Mouse (Mus musculus): ENCODE results near the gene Rpl18. TPM values are rescaled to one million over a fixed set of nuclear protein-coding genes. Genes with fewer than 3 reads are reported as not detected.

Gene Rpl18
- total RNA-seq, 2 experiments from 2014 or later = 787 to 798 TPM

- no peak for DNase-seq
These were observed 1.3 kb upstream of the Rpl18 start for GRCm38 (mm10) chr7:45713881-45714520.

DNA sequence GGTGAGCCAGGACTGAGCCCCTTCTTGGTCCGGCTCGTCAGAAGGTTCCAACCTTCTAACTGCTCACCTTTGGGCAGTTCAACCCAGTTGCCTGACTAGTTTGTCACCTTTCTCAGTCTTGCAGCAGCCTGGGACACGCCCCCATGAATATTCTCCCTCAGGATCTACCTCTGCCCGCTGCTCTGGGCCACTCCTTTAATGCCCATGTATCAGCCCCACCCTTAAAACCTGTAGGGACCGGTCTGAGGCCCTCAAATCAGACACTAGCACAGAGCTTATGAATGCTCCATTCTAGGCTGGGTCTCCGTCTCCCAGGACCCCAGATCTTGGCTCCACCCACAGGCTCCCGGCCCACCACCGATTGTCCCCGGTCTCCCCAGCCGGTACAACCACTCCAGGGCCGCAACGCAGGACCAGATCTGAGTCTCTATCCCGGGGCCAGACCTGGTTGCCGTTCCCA lies 597 bp upstream of the Rpl18 start:
- DNase-seq = no peak

- DNase-seq = no peak
These were observed 643 bp downstream of the Rpl18 start for GRCm38 (mm10) chr7:45715741-45716459.

DNA sequence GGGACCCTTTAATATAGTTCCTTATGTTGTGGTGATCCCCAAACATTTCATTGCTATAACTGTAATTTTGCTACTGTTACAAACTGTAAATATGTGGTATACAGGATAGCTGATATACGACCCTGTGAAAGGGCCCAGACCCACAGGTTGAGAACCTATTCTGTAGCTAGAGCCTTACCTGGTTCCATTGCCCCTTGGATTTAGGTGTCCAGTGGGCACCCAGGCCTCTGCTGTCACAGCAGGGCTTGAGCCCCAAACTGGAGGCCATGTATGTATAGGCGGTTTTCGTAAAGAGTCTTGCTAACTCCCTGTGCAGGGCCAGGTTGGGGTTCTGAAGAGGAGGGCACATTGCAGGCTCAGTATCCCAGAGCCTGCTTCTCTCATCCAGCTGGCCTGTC lies 1.2 kb downstream of the Rpl18 start:
- DNase-seq = no peak

GRCm38 (mm10) chr7:45716952-45717917 lies 2.0 kb downstream of the Rpl18 start:
- no peak for DNase-seq

GRCm38 (mm10) chr7:45717918-45718297 lies 2.7 kb downstream of the Rpl18 start, which contains the start of gene Sphk2:
Gene Sphk2, minus strand, starts transcription at chr7:45718002.
- DNase-seq = peak; percentile 99

DNA sequence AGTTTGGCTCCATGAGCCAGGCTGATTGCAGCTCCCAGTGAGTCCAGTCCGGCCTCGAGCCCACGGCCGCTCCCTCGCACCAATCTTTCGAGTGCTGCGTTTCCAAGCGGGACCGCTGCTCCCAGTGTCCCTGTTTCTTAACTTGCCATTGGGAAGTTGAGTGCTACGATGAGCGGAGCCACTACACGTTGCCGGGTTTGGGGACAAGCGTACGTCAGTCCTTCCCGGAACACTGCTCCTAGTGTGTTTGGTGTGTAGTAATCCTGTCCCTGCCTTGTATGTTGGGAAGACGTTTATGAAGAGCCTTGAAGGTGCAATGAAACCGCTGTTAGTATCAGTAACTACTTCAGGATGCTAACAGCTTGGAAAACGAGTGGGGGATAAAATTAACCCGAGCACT lies 3.1 kb downstream of the Rpl18 start:
- no peak for DNase-seq

GRCm38 (mm10) chr7:45719180-45719579 lies 3.9 kb downstream of the Rpl18 start:
- no peak for DNase-seq

DNA sequence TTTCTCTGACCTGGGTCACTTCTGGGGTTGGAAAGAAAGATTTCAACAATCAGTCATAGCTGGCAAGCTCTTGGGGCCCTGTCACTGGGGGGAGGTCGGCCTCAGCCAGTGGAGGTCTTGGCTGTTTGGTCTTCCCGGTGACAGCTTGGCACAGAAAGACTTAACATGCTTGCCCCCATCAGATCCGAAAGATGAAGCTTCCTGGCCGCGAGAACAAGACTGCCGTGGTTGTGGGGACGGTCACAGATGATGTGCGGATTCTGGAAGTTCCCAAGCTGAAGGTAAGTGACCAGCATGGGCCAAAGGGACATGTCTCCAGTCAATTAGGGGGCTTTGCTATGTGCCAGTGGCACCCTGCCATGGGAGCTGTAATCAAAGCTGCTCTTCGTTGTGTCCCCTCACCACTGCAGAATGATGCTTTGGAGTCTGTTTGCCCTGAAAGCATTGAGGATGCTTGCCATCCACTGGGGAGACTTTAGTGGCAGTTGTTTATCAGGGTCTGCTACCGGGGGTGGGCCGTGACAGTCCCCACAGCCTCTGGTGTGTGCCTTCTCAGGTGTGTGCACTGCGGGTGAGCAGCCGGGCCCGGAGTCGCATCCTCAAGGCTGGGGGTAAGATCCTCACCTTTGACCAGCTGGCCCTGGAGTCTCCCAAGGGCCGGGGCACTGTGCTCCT lies 4.6 kb downstream of the Rpl18 start:
- DNase-seq = no peak

DNA sequence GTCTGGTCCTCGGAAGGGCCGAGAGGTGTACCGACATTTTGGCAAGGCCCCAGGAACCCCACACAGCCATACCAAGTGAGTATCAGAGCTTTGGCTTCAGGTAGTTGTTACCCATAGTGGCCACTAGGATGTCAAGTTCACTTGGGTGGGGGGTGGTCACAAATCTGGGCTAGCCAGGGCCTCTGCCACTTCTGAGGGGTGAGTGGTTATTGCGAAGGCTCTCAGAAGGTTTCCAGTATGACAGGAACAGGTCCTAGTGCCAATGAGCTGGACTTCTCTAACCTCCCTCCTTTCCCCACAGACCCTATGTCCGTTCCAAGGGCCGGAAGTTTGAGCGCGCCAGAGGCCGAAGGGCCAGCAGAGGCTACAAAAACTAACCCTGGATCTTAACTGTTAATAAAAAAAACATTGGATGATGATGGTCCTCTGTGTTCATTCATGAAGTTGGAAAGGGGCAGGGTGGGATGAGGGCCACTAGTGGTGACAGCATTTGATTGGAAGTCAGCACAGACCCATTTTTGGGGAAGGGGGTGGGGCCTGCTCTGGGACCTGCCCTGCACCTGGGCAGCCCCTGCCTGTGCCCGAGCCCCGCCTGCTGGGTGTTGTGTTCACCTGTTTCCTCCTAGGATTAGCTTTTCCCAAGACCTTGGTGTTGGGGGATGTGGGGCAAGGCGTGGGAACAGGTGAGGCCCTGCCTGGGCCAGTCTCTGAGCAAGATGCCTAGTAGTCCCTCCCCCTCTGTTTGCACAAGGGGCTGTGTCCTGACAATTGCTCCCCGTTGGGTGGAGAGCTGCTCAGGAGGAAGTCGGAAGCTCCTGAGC lies 5.4 kb downstream of the Rpl18 start, which contains the start of gene Fam83e:
TSS of gene Fam83e (plus strand) at position 800 of the 821 bp plus-strand sequence.
- DNase-seq = no peak

GRCm38 (mm10) chr7:45721234-45721571 lies 5.9 kb downstream of the Rpl18 start:
- DNase-seq = no peak

DNA sequence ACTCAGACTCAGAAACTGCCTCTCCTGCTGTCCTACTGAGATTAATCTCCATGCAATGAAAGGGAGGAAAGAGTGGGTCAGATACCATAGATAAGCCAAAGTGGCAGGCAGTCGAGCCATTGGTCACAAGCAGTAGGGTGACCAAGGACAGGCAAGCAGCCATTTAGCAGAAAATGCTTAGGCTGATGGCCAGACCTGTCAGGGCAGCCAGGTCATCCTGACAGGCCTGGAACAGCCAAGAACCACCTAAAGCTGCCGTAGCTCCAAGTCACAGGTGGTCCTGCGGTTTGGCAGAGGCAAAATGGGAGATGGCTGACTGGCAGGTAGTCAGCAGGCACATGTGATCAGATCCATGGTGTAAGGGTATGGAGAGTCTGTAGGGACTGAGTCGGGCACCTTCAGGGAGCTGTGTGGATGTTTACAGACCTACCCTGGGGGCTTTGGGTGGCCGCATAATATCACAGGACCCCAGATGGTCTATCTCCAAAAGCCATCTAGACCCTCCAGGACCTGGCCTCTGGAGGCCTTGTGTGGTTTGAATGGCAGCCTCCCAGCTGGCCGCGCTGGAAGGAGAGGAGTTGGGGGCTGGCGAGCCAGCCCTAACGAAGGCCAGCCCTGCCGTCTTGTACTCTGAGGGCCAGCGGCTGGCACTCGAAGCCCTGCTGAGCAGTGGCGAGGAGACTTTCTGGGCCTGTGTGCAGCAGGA lies 6.5 kb downstream of the Rpl18 start:
- DNase-seq = no peak

DNA sequence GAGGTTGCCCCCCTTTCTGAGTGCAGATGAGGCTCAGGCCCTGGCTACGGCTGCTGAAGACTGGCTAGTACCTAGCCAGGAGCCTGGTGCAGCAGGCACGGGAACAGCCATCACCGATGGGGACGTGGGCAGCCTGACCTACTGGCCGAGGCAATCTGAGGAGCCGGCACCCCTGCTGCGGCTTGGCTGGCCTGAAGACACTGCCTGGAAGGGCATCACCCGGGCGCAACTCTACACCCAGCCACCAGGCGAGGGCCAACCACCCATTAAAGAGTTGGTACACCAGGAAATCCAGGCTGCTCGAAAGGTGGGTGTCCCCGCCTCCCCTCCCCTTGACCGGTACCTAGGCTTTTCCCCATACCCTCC lies 7.1 kb downstream of the Rpl18 start:
- no peak for DNase-seq

DNA sequence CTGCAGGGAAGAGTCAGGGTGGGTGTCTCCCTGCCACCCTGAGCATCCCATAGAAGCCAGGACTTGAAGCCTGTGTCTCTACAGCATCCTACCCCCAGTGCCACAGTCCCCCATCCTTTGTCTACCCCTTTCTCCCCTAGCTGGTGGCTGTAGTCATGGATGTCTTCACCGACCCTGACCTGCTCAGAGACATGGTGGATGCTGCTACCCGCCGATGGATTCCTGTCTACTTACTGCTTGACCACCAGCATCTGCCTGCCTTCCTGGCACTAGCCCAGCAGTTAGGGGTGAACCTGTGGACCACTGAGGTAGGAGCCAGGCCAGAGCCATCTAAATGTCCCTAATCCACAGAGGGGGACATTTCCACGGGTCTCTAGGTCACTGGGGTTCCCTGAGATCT lies 8.0 kb downstream of the Rpl18 start:
- DNase-seq = no peak

DNA sequence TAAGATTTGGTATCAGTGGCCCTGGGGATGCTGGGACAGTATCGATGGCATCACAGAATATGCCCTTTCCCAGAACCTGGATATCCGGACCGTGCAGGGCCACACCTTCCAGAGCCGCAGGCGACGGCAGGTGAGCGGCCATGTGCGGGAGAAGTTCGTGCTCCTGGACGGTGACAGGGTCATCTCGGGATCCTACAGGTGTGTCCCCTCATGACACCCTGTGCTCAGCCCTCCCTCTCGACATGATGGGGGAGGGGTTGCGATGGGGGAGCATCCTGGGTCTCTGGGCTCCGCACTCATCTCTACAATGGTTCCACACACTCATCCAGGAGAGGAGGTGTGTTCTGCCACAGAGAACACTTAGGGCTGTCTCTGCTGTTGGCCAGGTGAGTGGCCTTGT lies 8.5 kb downstream of the Rpl18 start:
- no peak for DNase-seq

- DNase-seq = no peak
These were observed 9.9 kb downstream of the Rpl18 start for GRCm38 (mm10) chr7:45725151-45725550.

- DNase-seq = no peak
These were observed 10.5 kb downstream of the Rpl18 start, which contains the start of gene Spaca4 for GRCm38 (mm10) chr7:45725713-45726112. Gene Spaca4, minus strand, starts transcription at chr7:45725813.

- no peak for DNase-seq
These were observed 11.2 kb downstream of the Rpl18 start for GRCm38 (mm10) chr7:45726419-45726818.

- no peak for DNase-seq
These were observed 12.4 kb downstream of the Rpl18 start for GRCm38 (mm10) chr7:45727625-45728024.

- DNase-seq = peak; percentile 66
These were observed 15.6 kb downstream of the Rpl18 start for GRCm38 (mm10) chr7:45730727-45731431.

Measured in heart, postnatal 4 days (tissue).